Mouse (Mus musculus) ovary, postnatal 14 days (tissue): Measurements from ENCODE around the gene 4930544D05Rik.

Experiments used
- DNase-seq: peaks from one replicate; pipeline ENCODE4 v3.0.0; 2022; ENCODE audit warnings: low spot score

The 4930544D05Rik gene

GRCm38 (mm10) chr11:70656456-70656927 lies 40.8 kb downstream of the 4930544D05Rik start:
- peak; percentile 40 for DNase-seq

GRCm38 (mm10) chr11:70656964-70657363 lies 41.3 kb downstream of the 4930544D05Rik start, which contains the start of gene Eno3:
Gene Eno3, plus strand, starts transcription at chr11:70657202.
- DNase-seq = no peak

- no peak for DNase-seq
Measured at GRCm38 (mm10) chr11:70657573-70657972, 41.9 kb downstream of the 4930544D05Rik start.

GRCm38 (mm10) chr11:70657991-70658390 lies 42.3 kb downstream of the 4930544D05Rik start:
- DNase-seq = no peak

- DNase-seq = no peak
Measured at GRCm38 (mm10) chr11:70658521-70658920, 42.9 kb downstream of the 4930544D05Rik start.

- DNase-seq = no peak
Measured at GRCm38 (mm10) chr11:70658942-70659341, 43.3 kb downstream of the 4930544D05Rik start.

- DNase-seq = no peak
Measured at GRCm38 (mm10) chr11:70660571-70660970, 44.9 kb downstream of the 4930544D05Rik start.

- no peak for DNase-seq
Measured at GRCm38 (mm10) chr11:70663101-70663500, 47.5 kb downstream of the 4930544D05Rik start.

GRCm38 (mm10) chr11:70663957-70664356 lies 48.3 kb downstream of the 4930544D05Rik start:
- no peak for DNase-seq

GRCm38 (mm10) chr11:70664741-70665140 lies 49.1 kb downstream of the 4930544D05Rik start:
- DNase-seq = no peak
